Mouse (Mus musculus) effector memory CD4-positive, alpha-beta T cell, adult 5 months (primary cell): Measurements from ENCODE around the gene Cacng8. TPM values are rescaled to one million over a fixed set of nuclear protein-coding genes. Genes with fewer than 3 reads are reported as not detected.

Experiments used
- polyA plus RNA-seq: library from polyadenylated mRNA; unstranded; fragments of 100-300 nt; shearing (Covaris generic); gene quantifications from one replicate; pipeline ENCODE4 v1.2.1, GENCODE M21; 2017

Gene Cacng8
- polyA plus RNA-seq, result not detected

GRCm38 (mm10) chr7:3390413-3391080 is at the start of gene Cacng8:
Gene Cacng8 (plus strand): TSS chr7:3390683.

DNA sequence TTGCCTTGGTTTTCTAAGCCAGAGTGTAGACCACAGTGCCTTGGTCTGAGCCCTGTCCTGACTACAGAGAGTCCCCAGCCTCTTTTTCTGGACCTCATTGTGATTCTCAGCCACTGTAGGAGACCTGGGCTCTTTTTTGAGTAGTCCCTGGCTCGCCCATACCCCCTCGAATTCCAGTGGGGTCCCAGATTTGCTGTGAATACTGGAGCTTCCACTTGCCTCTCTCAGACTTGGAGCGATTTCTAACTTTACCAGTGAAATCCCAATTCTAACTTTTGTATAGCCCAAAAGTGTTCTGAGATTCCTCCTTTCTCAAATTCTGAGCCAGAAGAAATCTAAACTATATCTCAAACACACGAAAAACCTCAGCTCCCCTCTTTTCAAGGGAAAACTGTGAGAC is 33.4 kb downstream of the Cacng8 start, which contains the start of gene Cacng6:
Gene Cacng6 (plus strand): TSS at position 301 of the 400 bp plus-strand sequence.

Other genes starting within 250 kb of the Cacng8 start
- not detected for gene AU018091, start 221.5 kb upstream of the Cacng8 start, polyA plus RNA-seq
- gene Nlrp12, start 140.9 kb upstream of the Cacng8 start, polyA plus RNA-seq, result 0.11 TPM
- 7.9 TPM for gene Myadm, start 101.6 kb upstream of the Cacng8 start, polyA plus RNA-seq
- gene Prkcg, start 101.5 kb upstream of the Cacng8 start, polyA plus RNA-seq, result 0.20 TPM
- not detected for gene Cacng7, start 57.7 kb upstream of the Cacng8 start, polyA plus RNA-seq
- gene Cacng6, start 33.5 kb downstream of the Cacng8 start, polyA plus RNA-seq, result not detected
- gene Tarm1, start 111.9 kb downstream of the Cacng8 start, polyA plus RNA-seq, result not detected
- gene Oscar, start 225.5 kb downstream of the Cacng8 start, polyA plus RNA-seq, result not detected
- 317 TPM for gene Ndufa3, start 226.7 kb downstream of the Cacng8 start, polyA plus RNA-seq
- 16.6 TPM for gene Tfpt, start 239.2 kb downstream of the Cacng8 start, polyA plus RNA-seq
- gene Prpf31, start 239.3 kb downstream of the Cacng8 start, polyA plus RNA-seq, result 46.4 TPM